Mouse (Mus musculus) c-Kit-positive CD71-negative TER-119-negative erythroid progenitor cells, embryonic 14.5 days (primary cell): ENCODE measurements around the gene Ccr3.
"Not testable (repeated sequence)": the region's sequence is repeated elsewhere in the genome, so short reads cannot be mapped to it uniquely, and the experiment has no call there.

Experiments
- DNase-seq: peaks from one replicate; pipeline ENCODE4 v3.0.0-alpha.2; 2013; ENCODE audit warnings: low read depth

Gene Ccr3

DNA sequence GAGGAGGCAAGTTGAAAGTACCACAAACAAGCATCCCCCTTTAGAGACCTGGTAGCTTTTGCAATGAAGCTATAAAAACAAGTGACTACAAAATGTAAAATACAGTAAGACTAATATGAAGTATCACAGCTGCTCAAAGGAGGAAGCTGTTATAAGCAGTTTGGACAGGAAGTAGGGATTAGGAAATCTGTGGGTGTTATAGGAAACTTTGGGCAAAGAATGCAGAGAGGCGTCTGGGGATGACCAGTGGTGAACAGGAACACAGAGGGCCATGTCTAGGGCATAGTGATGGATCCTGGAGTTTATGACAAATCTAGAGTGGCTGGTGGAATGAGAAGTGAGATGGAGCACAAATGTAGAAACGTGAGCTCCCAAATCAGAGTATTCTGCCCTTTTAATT, 31.8 kb downstream of the Ccr3 start:
- no peak for DNase-seq

DNA sequence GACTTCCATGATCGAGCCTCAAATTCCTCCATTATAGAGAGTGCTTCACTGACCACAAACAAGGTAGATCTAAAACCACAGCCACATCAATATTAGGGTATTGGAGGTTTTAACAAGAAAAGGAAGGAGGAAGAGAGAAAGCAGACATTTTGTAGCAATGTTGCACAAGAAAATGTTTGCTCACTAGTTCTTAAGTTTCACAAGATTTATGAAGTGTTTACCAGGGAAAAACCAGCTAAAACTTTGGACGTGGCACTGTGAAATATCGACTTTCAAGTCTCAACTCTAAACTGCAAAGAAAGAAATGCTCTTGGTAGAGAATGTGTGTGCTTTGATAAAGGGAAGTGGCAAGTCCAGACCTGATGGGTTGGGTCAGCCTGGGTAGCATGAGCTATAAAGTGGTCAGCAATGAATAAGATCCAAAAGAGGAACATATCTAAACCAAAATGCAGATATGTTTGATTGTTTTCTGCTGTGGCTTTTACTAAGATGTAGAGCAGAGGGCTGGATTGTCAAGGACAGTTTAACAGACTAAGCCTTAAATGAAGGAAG, 34.5 kb downstream of the Ccr3 start:
- no peak for DNase-seq

DNA sequence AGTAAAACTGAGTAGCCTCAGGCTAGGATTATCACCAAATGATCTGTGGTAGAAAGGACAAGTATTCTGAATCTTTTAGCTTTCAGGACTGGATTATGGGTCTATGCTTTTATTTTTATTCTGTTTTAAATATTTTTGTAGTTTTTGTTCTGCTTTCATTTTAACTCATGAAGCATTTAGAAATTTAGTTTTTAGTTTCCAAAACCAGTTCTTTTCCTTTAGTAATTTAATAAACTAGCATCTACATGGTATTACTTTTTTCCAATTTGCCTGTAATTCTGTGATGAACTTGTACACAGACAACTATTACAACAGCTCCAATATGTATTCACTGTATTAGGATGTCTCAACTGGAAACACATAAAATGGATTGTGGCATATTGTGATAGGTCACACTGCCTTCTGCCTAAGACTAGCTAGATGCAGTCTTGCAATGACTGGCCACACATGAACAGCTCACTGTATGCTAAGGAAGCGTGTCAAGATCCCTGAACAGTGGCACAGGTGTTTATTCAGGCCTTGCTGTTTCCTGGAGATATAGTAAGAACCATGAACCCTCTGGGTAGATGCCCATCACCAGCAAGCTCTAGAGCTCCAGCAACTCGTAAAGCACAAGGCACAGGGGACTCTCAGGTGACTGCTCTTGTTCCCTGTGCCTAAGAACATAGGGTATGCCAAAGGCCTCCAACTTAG, 38.0 kb downstream of the Ccr3 start:
- DNase-seq = no peak

DNA sequence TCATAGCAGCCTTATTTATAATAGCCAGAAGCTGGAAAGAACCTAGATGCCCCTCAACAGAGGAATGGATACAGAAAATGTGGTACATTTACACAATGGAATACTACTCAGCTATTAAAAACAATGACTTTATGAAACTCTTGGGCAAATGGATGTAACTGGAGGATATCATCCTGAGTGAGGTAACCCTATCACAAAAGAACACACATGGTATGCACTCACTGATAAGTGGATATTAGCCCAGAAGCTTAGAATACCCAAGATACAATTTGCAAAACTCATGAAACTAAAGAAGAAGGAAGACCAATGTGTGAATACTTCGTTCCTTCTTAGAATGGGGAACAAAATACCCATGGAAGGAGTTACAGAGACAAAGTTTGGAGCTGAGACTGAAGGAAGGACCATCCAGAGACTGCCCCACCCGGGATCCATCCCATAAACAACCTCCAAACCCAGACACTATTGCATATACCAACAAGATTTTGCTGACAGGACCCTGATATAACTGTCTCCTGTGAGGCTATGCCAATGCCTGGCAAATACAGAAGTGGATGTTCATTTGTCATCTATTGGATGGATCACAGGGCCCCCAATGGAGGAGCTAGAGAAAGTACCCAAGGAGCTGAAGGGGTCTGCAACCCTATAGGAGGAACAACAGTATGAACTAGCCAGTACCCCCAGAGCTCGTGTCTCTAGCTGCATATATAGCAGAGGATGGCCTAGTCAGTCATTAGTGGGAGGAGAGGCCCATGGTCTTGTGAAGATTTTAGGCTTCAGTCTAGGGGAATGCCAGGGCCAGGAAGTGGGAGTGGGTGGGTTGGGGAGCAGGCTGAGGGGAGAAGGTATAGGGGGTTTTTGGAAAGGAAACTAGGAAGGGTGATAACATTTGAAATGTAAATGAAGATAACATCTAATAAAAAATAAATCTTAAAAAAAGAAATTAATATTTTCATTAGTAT, 40.0 kb downstream of the Ccr3 start:
- DNase-seq = not testable (repeated sequence)

DNA sequence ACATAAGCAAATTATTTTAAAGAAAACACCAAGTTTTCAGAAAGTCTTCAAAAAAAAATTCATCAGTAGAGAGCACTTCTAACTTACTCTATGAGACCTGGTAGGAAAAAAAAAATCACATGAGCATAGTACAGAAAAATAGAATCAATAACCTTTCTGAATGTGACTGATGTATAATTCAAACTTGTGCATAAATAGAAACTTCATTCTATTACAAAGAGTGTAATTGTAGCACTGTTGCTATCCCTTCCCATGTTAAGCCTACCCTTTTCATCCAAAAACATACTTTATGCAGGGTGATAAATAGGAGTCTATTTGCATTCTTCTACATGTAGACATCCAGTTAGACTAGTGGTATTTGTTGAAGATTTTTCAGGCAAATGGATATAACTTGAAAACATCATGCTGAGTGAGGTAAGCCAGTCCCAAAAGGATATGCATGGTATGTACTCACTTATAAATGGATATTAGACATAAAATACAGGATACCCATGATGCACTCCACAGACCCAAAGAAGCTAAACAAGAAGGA, 44.9 kb downstream of the Ccr3 start:
- DNase-seq = no peak

DNA sequence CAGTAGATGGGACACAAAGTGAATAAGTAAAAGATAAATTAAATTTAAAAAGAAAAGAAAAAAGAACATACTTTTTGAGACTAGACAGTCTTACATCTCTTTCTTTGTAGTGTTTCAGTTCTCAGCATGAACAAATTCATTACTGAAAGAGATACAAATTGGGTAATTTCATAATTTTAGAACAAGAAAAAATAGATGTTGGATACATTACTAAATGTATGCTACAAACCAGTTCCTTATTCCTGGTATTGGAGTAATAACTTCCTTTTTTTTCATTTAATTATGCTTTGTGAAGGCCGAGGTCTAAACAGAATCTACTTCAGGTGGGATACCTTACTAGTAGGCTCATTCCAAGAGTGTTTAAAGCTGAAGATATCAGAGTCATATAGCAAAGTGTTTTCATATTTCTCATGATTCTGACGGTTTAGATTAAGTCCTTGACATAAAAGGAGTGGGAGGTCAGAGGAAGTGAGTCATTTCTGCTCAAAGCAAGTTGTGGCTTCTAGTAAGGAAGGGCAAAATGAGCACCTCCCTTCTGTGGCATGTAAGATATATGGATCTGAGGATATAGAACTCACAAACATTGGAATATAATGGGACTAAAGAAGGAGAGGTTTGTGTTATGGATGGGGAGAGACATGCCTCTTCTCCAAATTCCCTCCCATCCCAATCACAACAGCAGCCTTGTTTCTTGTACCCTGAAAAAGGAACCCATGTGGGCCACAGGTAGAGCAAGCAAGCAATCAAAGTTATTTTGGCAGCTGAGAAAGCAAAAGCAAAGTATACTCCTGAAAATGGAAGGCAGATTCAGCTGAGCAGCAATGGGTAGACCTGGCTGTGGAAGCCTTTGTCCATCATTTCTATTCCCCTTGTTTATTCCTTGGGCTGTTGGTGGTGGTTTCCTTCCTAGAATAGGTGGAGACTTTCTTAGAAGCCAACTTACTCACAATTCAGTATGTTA, 46.6 kb downstream of the Ccr3 start:
- no peak for DNase-seq

DNA sequence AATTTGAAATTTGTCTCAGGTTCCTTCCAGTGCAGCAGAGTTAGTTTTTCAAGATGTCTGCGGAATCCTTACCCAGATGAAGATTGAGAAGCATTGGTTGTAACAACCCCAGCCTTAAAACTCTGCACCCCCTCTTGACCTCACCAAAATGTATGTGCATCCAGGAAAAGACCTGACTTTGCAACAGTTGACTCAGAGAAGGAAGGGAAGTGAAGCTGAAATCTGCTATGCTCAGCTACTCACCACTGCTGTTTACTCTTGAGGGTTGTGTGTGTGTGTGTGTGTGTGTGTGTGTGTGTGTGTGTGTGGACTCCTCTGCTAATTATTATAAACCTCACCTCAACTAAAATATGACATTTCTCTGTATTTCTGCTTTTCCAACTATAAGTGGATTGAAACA, 49.7 kb downstream of the Ccr3 start:
- no peak for DNase-seq

DNA sequence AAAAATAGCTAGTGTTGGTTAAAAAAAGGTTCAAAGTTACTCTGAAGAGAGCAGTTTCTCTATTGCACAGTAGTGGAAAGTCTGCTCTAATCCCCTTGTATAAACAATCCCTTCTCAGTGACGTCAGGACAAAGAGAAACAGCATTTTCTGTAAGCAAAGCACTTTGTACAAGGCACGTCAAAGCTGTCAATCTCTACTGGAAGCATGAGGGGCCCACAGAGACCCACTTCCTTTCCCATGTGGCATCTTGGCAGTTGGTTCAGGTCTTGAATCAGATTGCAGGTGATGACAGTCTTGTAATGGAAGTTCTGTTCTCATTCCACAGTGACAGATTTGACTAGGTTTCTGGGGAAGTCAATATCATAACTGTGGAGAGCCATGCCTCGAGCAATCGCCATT, 58.0 kb downstream of the Ccr3 start:
- no peak for DNase-seq

DNA sequence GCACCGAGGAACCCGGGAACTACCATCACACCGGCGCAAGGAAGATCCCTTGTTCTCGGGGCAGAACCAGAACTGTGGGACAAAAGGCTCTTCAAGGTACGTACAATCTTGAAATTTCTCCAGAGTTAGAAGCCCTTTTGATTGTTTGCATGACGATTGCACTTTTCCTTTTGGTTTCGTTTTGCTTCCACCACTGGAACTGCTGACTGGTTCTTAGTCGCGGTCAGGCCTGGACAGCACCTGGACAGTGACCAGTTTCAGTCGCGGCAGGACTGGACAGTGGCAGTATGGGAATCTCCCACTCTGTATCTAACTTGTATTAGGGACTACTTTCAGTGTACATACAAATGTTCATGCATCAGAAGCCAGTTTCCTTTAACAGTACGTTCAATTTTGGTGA, 58.7 kb downstream of the Ccr3 start:
- not testable (repeated sequence) for DNase-seq
